Mouse (Mus musculus) hindbrain, embryonic 10.5 days (tissue): Measurements from ENCODE around the gene Wdr47. TPM values are rescaled to one million over a fixed set of nuclear protein-coding genes. Genes with fewer than 3 reads are reported as not detected.
"Not testable (repeated sequence)": the region's sequence is repeated elsewhere in the genome, so short reads cannot be mapped to it uniquely, and the experiment has no call there.

Source experiments
- DNase-seq: peaks from one replicate; pipeline ENCODE4 v3.0.0-alpha.2; 2017; ENCODE audit warnings: low spot score
- H3K27ac ChIP-seq: fragments of 300-500 bp; sonication (generic); 2 replicates; pipeline ENCODE4 v1.5.1; 2016; ENCODE audit warnings: mild to moderate bottlenecking, moderate library complexity
- H3K27me3 ChIP-seq: fragments of 300-500 bp; sonication (generic); 2 replicates; pipeline ENCODE4 v1.6.1; 2016; ENCODE audit warnings: mild to moderate bottlenecking; ENCODE audit not compliant: poor library complexity, insufficient read depth, severe bottlenecking
- H3K36me3 ChIP-seq: fragments of 300-500 bp; sonication (generic); 2 replicates; pipeline ENCODE4 v1.6.1; 2016; ENCODE audit warnings: mild to moderate bottlenecking, moderate library complexity
- H3K4me1 ChIP-seq: fragments of 300-500 bp; sonication (generic); replicated peaks from 2 replicates; pipeline ENCODE4 v1.6.1; 2016; ENCODE audit warnings: mild to moderate bottlenecking
- H3K4me3 ChIP-seq: fragments of 300-500 bp; sonication (generic); 2 replicates; pipeline ENCODE4 v1.5.1; 2016; ENCODE audit warnings: mild to moderate bottlenecking, moderate library complexity
- H3K9me3 ChIP-seq: fragments of 300-500 bp; sonication (generic); 2 replicates; pipeline ENCODE4 v1.6.1; 2016; ENCODE audit warnings: mild to moderate bottlenecking, moderate library complexity
- WGBS: fragments of 180-500 bp; shearing (Covaris S2); methylation state at CpG from one replicate; pipeline ENCODE4 v1.1.7; 2016; 5-methylcytosine and 5-hydroxymethylcytosine counted together
- polyA plus RNA-seq: library from polyadenylated mRNA; unstranded; fragments of >200 nt; fragmentation: Nextera tagmentation; extraction: Ambion mirVana; gene quantifications from 2 replicates; pipeline ENCODE4 v1.2.1, GENCODE M21; 2016

Wdr47 gene
- polyA plus RNA-seq, 1 experiment from 2014 or later = 35.1 TPM

- not testable (repeated sequence) for H3K4me1 ChIP-seq, H3K9me3 ChIP-seq, H3K4me3 ChIP-seq, H3K27ac ChIP-seq, H3K27me3 ChIP-seq, DNase-seq
- H3K36me3 ChIP-seq = peaks cover 31% of the 10 kb centered on the region
- 39% methylated on average over 5 of the region's 5 CpGs for WGBS
These were observed 56.6 kb downstream of the Wdr47 start for GRCm38 (mm10) chr3:108647681-108648080.

GRCm38 (mm10) chr3:108652866-108653642, 62.0 kb downstream of the Wdr47 start:
- no peaks in the 10 kb centered on the region for H3K9me3 ChIP-seq
- H3K36me3 ChIP-seq = peaks cover 4% of the 10 kb centered on the region
- no peak overlapping the region for H3K27ac ChIP-seq
- no peaks in the 10 kb centered on the region for H3K27me3 ChIP-seq
- WGBS = 26% methylated on average over 9 of the region's 9 CpGs
- no peak for DNase-seq
- peak overlapping the region; percentile 93 for H3K4me3 ChIP-seq
- H3K4me1 ChIP-seq = peaks cover 20% of the 10 kb centered on the region

GRCm38 (mm10) chr3:108653710-108654379, 62.8 kb downstream of the Wdr47 start, which contains the start of gene Clcc1:
Gene Clcc1, plus strand, starts transcription at chr3:108653913.
- DNase-seq = peak; percentile 95
- peak within 1 kb of the TSS; percentile 96 for H3K27ac ChIP-seq
- H3K4me1 ChIP-seq = peaks cover 20% of the 10 kb centered on the region
- H3K36me3 ChIP-seq = peaks cover 11% of the 10 kb centered on the region
- no peaks in the 10 kb centered on the region for H3K27me3 ChIP-seq
- WGBS = under 1% methylated on average over 57 of the region's 57 CpGs
- peak within 1 kb of the TSS; percentile 93 for H3K4me3 ChIP-seq
- H3K9me3 ChIP-seq = no peaks in the 10 kb centered on the region

DNA sequence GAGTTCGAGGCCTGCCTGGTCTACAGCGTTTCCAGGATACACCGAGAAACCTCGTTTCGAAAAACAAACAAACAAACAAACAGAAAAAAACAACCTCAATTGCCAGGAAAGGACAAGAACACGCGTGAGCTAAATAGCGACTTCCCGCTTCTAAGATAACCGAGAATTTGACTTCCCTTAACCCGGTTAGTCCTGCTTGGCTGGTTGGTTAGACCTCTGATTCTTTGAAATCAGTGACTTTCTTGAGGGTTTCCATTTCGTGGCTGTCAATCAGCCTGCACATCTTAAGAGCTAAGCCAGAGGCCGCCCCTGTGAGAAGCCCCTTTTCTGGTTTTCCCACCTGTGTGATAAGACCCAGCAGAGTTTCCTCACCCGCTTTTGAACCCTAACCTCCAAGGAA, 63.5 kb downstream of the Wdr47 start:
- H3K4me1 ChIP-seq = peaks cover 20% of the 10 kb centered on the region
- H3K9me3 ChIP-seq = no peaks in the 10 kb centered on the region
- H3K27ac ChIP-seq = peak overlapping the region; percentile 96
- H3K36me3 ChIP-seq = peaks cover 16% of the 10 kb centered on the region
- no peaks in the 10 kb centered on the region for H3K27me3 ChIP-seq
- DNase-seq = peak; percentile 15
- WGBS = 29% methylated on average over 14 of the region's 14 CpGs
- H3K4me3 ChIP-seq = peak overlapping the region; percentile 93

DNA sequence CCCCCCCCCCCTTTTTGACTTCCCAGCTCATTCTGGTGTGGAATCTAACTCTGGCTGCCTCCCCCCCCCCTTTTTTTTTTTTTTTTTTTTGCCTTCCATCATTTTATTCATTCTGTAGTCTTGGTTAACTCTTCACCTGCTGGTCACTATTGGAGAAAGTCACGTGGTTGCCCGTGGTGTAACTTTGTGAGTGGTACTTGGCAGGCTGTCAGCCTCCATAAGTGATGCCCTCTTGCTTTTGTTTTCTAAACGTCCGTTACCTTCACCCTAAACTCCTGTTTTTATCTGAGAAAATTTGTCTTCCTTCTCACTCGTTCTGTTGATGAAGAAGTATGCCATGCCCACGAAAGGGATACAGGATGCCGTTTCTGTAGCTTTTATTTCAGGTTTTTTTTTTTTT, 64.4 kb downstream of the Wdr47 start:
- WGBS = 88% methylated on average over 7 of the region's 7 CpGs
- H3K27me3 ChIP-seq = no peaks in the 10 kb centered on the region

DNA sequence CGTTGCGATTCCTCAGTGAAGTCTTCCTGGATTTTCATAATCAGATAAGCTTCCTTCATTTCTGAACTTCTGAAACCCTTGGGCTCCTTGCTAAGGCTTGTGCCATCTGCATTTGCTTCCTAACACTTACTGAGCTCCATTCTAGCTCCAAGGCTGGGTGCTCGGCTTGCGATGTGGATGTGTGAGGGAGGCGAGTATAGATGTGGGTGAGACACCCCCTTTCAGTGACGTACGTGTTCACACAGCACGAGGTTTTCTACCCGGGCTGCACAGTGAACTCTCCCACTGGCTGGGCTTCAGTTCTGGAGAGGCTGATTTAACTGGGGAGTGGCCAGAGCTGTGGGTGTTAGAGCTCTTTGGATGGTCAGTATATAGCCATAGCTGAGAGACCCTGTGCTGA, 67.5 kb downstream of the Wdr47 start:
- Histone ChIP-seq H3K9me3 (no peaks in the 10 kb centered on the region), H3K27me3 (no peaks in the 10 kb centered on the region), H3K27ac (no peak overlapping the region), H3K4me3 (no peak overlapping the region), H3K36me3 (peaks cover 56% of the 10 kb centered on the region), H3K4me1 (peaks cover 13% of the 10 kb centered on the region)
- 95% methylated on average over 9 of the region's 9 CpGs for WGBS
- no peak for DNase-seq

More for the DNA sequence above, 64.4 kb downstream of the Wdr47 start:
- H3K36me3 ChIP-seq = peaks cover 24% of the 10 kb centered on the region
- peaks cover 20% of the 10 kb centered on the region for H3K4me1 ChIP-seq
- no peak overlapping the region for H3K4me3 ChIP-seq
- no peaks in the 10 kb centered on the region for H3K9me3 ChIP-seq
- DNase-seq = no peak
- no peak overlapping the region for H3K27ac ChIP-seq

DNA sequence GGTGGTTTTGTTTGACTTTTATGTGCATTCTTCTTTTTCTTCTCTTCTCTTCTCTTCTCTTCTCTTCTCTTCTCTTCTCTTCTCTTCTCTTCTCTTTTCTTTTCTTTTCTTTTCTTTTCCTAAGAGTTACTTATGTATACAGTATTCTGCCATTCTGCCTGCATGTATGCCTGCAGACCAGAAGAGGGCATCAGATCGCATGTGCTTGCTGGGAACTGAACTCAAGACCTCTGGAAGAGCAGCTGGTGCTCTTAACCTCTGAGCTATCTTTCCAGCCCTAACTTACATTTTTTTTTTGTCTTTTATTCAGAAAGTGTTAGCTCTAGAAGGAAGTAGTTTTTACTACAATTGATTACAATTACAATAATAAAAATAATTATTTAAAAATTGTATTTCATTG, 69.9 kb downstream of the Wdr47 start:
- 80% methylated on average over 1 of the region's 1 CpGs for WGBS
- Histone ChIP-seq H3K9me3 (no peaks in the 10 kb centered on the region), H3K4me1 (no peaks in the 10 kb centered on the region), H3K27ac (no peak overlapping the region), H3K36me3 (peaks cover 79% of the 10 kb centered on the region), H3K27me3 (no peaks in the 10 kb centered on the region), H3K4me3 (no peak overlapping the region)
- no peak for DNase-seq

- 75% methylated on average over 4 of the region's 4 CpGs for WGBS
- Histone ChIP-seq H3K9me3 (no peaks in the 10 kb centered on the region), H3K36me3 (peaks cover 98% of the 10 kb centered on the region), H3K27me3 (no peaks in the 10 kb centered on the region), H3K4me3 (no peak overlapping the region), H3K4me1 (no peaks in the 10 kb centered on the region), H3K27ac (no peak overlapping the region)
- no peak for DNase-seq
These were observed 85.5 kb downstream of the Wdr47 start for GRCm38 (mm10) chr3:108676616-108677015.

- 90% methylated on average over 4 of the region's 4 CpGs for WGBS
- Histone ChIP-seq H3K27me3 (no peaks in the 10 kb centered on the region), H3K27ac (no peak overlapping the region), H3K4me3 (no peak overlapping the region), H3K9me3 (no peaks in the 10 kb centered on the region), H3K4me1 (no peaks in the 10 kb centered on the region), H3K36me3 (peaks cover 98% of the 10 kb centered on the region)
- no peak for DNase-seq
These were observed 89.9 kb downstream of the Wdr47 start for GRCm38 (mm10) chr3:108681004-108681403.

- H3K9me3 ChIP-seq, DNase-seq, H3K27ac ChIP-seq, H3K4me1 ChIP-seq, H3K4me3 ChIP-seq, H3K27me3 ChIP-seq: not testable (repeated sequence)
- WGBS = 98% methylated on average over 5 of the region's 5 CpGs
- H3K36me3 ChIP-seq = peaks cover 96% of the 10 kb centered on the region
These were observed 92.5 kb downstream of the Wdr47 start for GRCm38 (mm10) chr3:108683597-108683996.

DNA sequence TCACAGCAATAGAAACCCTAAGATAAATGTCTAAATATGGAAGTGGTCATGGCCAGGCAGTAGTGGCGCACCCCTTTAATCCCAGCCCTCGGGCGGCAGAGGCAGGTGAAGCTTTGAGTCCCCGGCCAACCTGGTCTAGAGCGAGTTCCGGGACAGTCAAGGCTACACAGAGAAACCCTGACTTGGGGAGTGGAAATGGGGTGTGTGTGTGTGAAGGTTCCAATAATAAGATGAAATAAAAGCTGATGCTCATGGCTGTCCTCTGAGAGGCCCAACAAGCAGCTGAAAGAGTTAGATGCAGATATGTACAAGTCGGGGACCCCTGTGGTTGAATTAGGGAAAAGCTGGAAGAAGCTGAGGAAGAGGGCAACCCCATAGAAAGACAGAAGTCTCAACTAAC, 94.6 kb downstream of the Wdr47 start:
- no peak for DNase-seq
- 0 out of 2 replicates have a peak, but pooled peaks cover 4% of the 10 kb centered on the region for H3K4me1 ChIP-seq
- no peaks in the 10 kb centered on the region for H3K27me3 ChIP-seq
- H3K36me3 ChIP-seq = peaks cover 95% of the 10 kb centered on the region
- WGBS = 96% methylated on average over 7 of the region's 7 CpGs
- H3K4me3 ChIP-seq = no peak overlapping the region
- H3K27ac ChIP-seq = no peak overlapping the region
- no peaks in the 10 kb centered on the region for H3K9me3 ChIP-seq

- no peaks in the 10 kb centered on the region for H3K27me3 ChIP-seq
- H3K27ac ChIP-seq = no peak overlapping the region
- H3K4me1 ChIP-seq = 0 out of 2 replicates have a peak, but pooled peaks cover 4% of the 10 kb centered on the region
- H3K4me3 ChIP-seq = no peak overlapping the region
- H3K9me3 ChIP-seq = no peaks in the 10 kb centered on the region
- no peak for DNase-seq
- H3K36me3 ChIP-seq = peaks cover 74% of the 10 kb centered on the region
- whole genome bisulfite sequencing = 79% methylated on average over 6 of the region's 6 CpGs
These were observed 97.9 kb downstream of the Wdr47 start for GRCm38 (mm10) chr3:108689015-108689441.

GRCm38 (mm10) chr3:108689446-108689845, 98.4 kb downstream of the Wdr47 start:
- Histone ChIP-seq H3K4me1 (0 out of 2 replicates have a peak, but pooled peaks cover 4% of the 10 kb centered on the region), H3K4me3 (no peak overlapping the region), H3K27me3 (no peaks in the 10 kb centered on the region), H3K9me3 (no peaks in the 10 kb centered on the region), H3K27ac (no peak overlapping the region), H3K36me3 (peaks cover 74% of the 10 kb centered on the region)
- WGBS = 86% methylated on average over 8 of the region's 8 CpGs
- no peak for DNase-seq
